ENCODE assay signal across 8 mouse cellular contexts in genomic region chr2:168114699-168115350, GRCm38 (mm10). TPM values are rescaled to one million over a fixed set of nuclear protein-coding genes. Genes with fewer than 3 reads are reported as not detected.
A peak's percentile ranks its signal among the peaks of the same experiment; 100 is the strongest.
DNase-seq lines count a peak whose midpoint lies in the region; ATAC-seq and TF ChIP-seq lines count a peak whose summit lies in the region.

No protein-coding gene starts in this region.

- H3K9ac ChIP-seq in forebrain, postnatal 0 days, result peak overlapping the region; percentile 25; the same call in 1 of the 2 replicates
- H3K9ac ChIP-seq in lung, embryonic 16.5 days (ENCODE audit: low read length), result peak overlapping the region; percentile 34; the same call in 1 of the 2 replicates

- H3K79me3 ChIP-seq in C2C12 (ENCODE audit: low read depth), result no peaks in the 10 kb centered on the region

- intact Hi-C loops in heart, postnatal 36 days (cut with DNase I), result loop anchor here (2.0 to 5.0 kb wide), 2 partner anchors 90 to 332 kb away; no protein-coding TSS in a partner anchor

- no peak overlapping the region for H3ac ChIP-seq in C2C12 (ENCODE audit: control insufficient read depth, insufficient read length, low read depth)

- no peaks in the 10 kb centered on the region for H3K27me3 ChIP-seq in C2C12 (ENCODE audit: control insufficient read depth, insufficient read depth, insufficient read length)
- no peaks in the 10 kb centered on the region for H3K27me3 ChIP-seq in forebrain, postnatal 0 days (ENCODE audit: insufficient read depth, low read length)
- no peaks in the 10 kb centered on the region for H3K27me3 ChIP-seq in lung, embryonic 16.5 days (ENCODE audit: control insufficient read depth, insufficient read depth, low read depth, low read length)

- TF ChIP-seq CTCF in C2C12 (IDR thresholded peaks at IDR 0.05; ENCODE audit: control insufficient read depth, insufficient read depth, insufficient read length), result peak; percentile 36
- TF ChIP-seq CTCF in forebrain, postnatal 0 days (IDR thresholded peaks at IDR 0.05; ENCODE audit: low read depth), result peak; percentile 63
- TF ChIP-seq CTCF in layer of hippocampus, adult 2 months (conservative IDR thresholded peaks at IDR 0.05), result peak; percentile 61

- H3K79me2 ChIP-seq in C2C12 (ENCODE audit: control insufficient read depth, insufficient read depth), result no peaks in the 10 kb centered on the region

- peak; percentile 72 for ATAC-seq in forebrain, postnatal 0 days
- peak; percentile 87 for ATAC-seq in lung, embryonic 16.5 days (ENCODE audit: low read depth)

- H3K36me3 ChIP-seq in C2C12 (ENCODE audit: control insufficient read depth, insufficient read depth), result no peaks in the 10 kb centered on the region
- H3K36me3 ChIP-seq in forebrain, postnatal 0 days (ENCODE audit: insufficient read depth), result no peaks in the 10 kb centered on the region
- no peaks in the 10 kb centered on the region for H3K36me3 ChIP-seq in lung, embryonic 16.5 days (ENCODE audit: control insufficient read depth, insufficient read depth, low read length)

- no peak overlapping the region for H3K27ac ChIP-seq in forebrain, postnatal 0 days (ENCODE audit: low read depth, low read length)
- no peak overlapping the region for H3K27ac ChIP-seq in layer of hippocampus, adult 2 months
- peak overlapping the region; percentile 74 for H3K27ac ChIP-seq in lung, embryonic 16.5 days (ENCODE audit: low read length)

- H3K4me1 ChIP-seq in forebrain, postnatal 0 days (ENCODE audit: insufficient read depth), result peaks cover 3% of the 10 kb centered on the region
- H3K4me1 ChIP-seq in lung, embryonic 16.5 days (replicated peaks; ENCODE audit: control insufficient read depth, insufficient read depth, low read length), result peaks cover 9% of the 10 kb centered on the region

- peak; percentile 90 for DNase-seq in adrenal gland, postnatal 14 days
- peak; percentile 70 for DNase-seq in forebrain, postnatal 0 days
- DNase-seq in heart, postnatal 36 days, result peak; percentile 45 to 50
- peak; percentile 47 to 51 for DNase-seq in layer of hippocampus, adult 2 months (ENCODE audit: low spot score in 2 of 2)
- DNase-seq in retina, embryonic 14.5 days (ENCODE audit: low spot score), result peak; percentile 91
- DNase-seq in yolk sac, embryonic 10.5 days (ENCODE audit: low spot score), result peak; percentile 92

- H3K4me3 ChIP-seq in C2C12 (ENCODE audit: insufficient read depth, poor library complexity, severe bottlenecking), result no peak overlapping the region
- no peak overlapping the region for H3K4me3 ChIP-seq in forebrain, postnatal 0 days (ENCODE audit: low read depth, low read length)
- H3K4me3 ChIP-seq in layer of hippocampus, adult 2 months, result no peak overlapping the region
- H3K4me3 ChIP-seq in lung, embryonic 16.5 days (ENCODE audit: low read length), result no peak overlapping the region

- no peaks in the 10 kb centered on the region for H3K9me3 ChIP-seq in forebrain, postnatal 0 days (ENCODE audit: low read length)
- H3K9me3 ChIP-seq in lung, embryonic 16.5 days (ENCODE audit: control insufficient read depth, low read length), result no peaks in the 10 kb centered on the region

- no peak overlapping the region for H3K4me2 ChIP-seq in forebrain, postnatal 0 days (ENCODE audit: low read depth)
- no peak overlapping the region for H3K4me2 ChIP-seq in lung, embryonic 16.5 days (ENCODE audit: low read depth, low read length)

- 21% methylated on average over 17 of the region's 17 CpGs for WGBS in forebrain, postnatal 0 days
- 14% methylated on average over 17 of the region's 17 CpGs for WGBS in lung, embryonic 16.5 days

TF ChIP-seq in C2C12, 6 proteins besides CTCF, POLR2A, EP300 and RAD21:
- no peak for TF ChIP-seq MAX (IDR thresholded peaks at IDR 0.05)
- no peak for TF ChIP-seq USF1 (IDR thresholded peaks at IDR 0.05; ENCODE audit: low read depth)
- no peak for TF ChIP-seq MYOG (IDR thresholded peaks at IDR 0.05; ENCODE audit: control insufficient read depth, extremely low read depth, insufficient read length)
- TF ChIP-seq MYOD1 (IDR thresholded peaks at IDR 0.05; ENCODE audit: control insufficient read depth, insufficient read length, low read depth), result no peak
- no peak for TF ChIP-seq CEBPB (IDR thresholded peaks at IDR 0.05; ENCODE audit: low read depth)
- TF ChIP-seq FOSL1 (IDR thresholded peaks at IDR 0.05; ENCODE audit: insufficient read depth, low read length, poor library complexity, severe bottlenecking), result no peak

RNA-seq across cellular contexts. Expression of gene Pard6b, which starts 34.0 kb away (rescaled TPM):
- 0.33 TPM for polyA plus RNA-seq in C2C12 (2012; fragmentation: generic; extraction: Trizol)
- 1.7 and 1.9 TPM in 2 replicates for total RNA-seq in adrenal gland, postnatal 14 days (2021)
- 4.2 and 5.3 TPM in 2 replicates for total RNA-seq in forebrain, postnatal 0 days (2014; rRNA removed)
- 2.8 and 4.1 TPM in 2 replicates for polyA plus RNA-seq in forebrain, postnatal 0 days (2015; fragmentation: Nextera tagmentation; extraction: Ambion mirVana)
- 1 to 10 TPM; 2.7 to 3.1 TPM for total RNA-seq in heart, postnatal 36 days (2021)
- total RNA-seq in layer of hippocampus, adult 2 months (2021), result 1 to 10 TPM; 3.6 to 4.3 TPM
- 11.4 and 12.6 TPM in 2 replicates for polyA plus RNA-seq in lung, embryonic 16.5 days (2015; fragmentation: Nextera tagmentation; extraction: Ambion mirVana)
